In genomic region chr3:135289148-135289547, GRCm38 (mm10) we compare ENCODE assay signal across 27 mouse cellular contexts. TPM values are rescaled to one million over a fixed set of nuclear protein-coding genes. Genes with fewer than 3 reads are reported as not detected.
A peak's percentile ranks its signal among the peaks of the same experiment; 100 is the strongest.
DNase-seq lines count a peak whose midpoint lies in the region; ATAC-seq and TF ChIP-seq lines count a peak whose summit lies in the region.
"Had no signal": no experiment of that assay in that cellular context is flagged by ENCODE, and none has a peak within 500 bp of the region (broad histone marks: within the 10 kb centered on the region; RNA-seq: fewer than 3 reads in every experiment).

No protein-coding gene starts in this region.

- H3K4me1 ChIP-seq in forebrain, embryonic 11.5 days (replicated peaks; ENCODE audit: control insufficient read depth, insufficient read depth, low read length), result no peaks in the 10 kb centered on the region
- no peaks in the 10 kb centered on the region for H3K4me1 ChIP-seq in forebrain, embryonic 14.5 days (ENCODE audit: control insufficient read depth, insufficient read depth, low read length)
- 0 out of 2 replicates have a peak, but pooled peaks cover 4% of the 10 kb centered on the region for H3K4me1 ChIP-seq in liver, adult 2 months (ENCODE audit: control insufficient read depth, insufficient read depth, low read length)
- no peaks in the 10 kb centered on the region for H3K4me1 ChIP-seq in liver, embryonic 11.5 days (replicated peaks; ENCODE audit: control insufficient read depth, insufficient read depth, low read length)
- H3K4me1 ChIP-seq: forebrain, embryonic 13.5 days had no signal

- no peak overlapping the region for H3K4me3 ChIP-seq in forebrain, embryonic 11.5 days (ENCODE audit: low read depth, low read length)
- H3K4me3 ChIP-seq in forebrain, embryonic 14.5 days (ENCODE audit: low read depth, low read length), result no peak overlapping the region
- no peak overlapping the region for H3K4me3 ChIP-seq in liver, adult 2 months (ENCODE audit: insufficient read depth, low read depth, low read length)
- no peak overlapping the region for H3K4me3 ChIP-seq in liver, embryonic 11.5 days (ENCODE audit: low read depth, low read length)
- H3K4me3 ChIP-seq: embryonic facial prominence, embryonic 13.5 days; embryonic facial prominence, embryonic 15.5 days; erythroblast, embryonic 14.5 days; forebrain, embryonic 10.5 days; forebrain, embryonic 13.5 days had no signal

- in situ Hi-C loops in Patski (cut with MboI; ENCODE audit: low pct_unique_long_range_greater_than_20kb), result no loop called here

- H3K4me2 ChIP-seq in forebrain, embryonic 11.5 days (ENCODE audit: low read depth, low read length, severe bottlenecking), result no peak overlapping the region
- no peak overlapping the region for H3K4me2 ChIP-seq in forebrain, embryonic 14.5 days (ENCODE audit: low read length)
- no peak overlapping the region for H3K4me2 ChIP-seq in liver, embryonic 11.5 days
- H3K4me2 ChIP-seq: embryonic facial prominence, embryonic 13.5 days; embryonic facial prominence, embryonic 15.5 days; forebrain, embryonic 13.5 days had no signal

- POLR2A ChIA-PET in Patski (lab: Charles Lee), result interaction anchor here (0.7 to 1.4 kb wide), 2 partner anchors 31 to 305 kb away, joined by 3 to 4 read pairs; no protein-coding TSS in a partner anchor

- TF ChIP-seq CTCF in liver, adult 2 months (IDR thresholded peaks at IDR 0.05; ENCODE audit: low read depth, low read length), result no peak
- no peak for TF ChIP-seq CTCF in Patski (IDR thresholded peaks at IDR 0.05)

- no peaks in the 10 kb centered on the region for H3K36me3 ChIP-seq in forebrain, embryonic 11.5 days (ENCODE audit: control insufficient read depth, insufficient read depth, low read length)
- no peaks in the 10 kb centered on the region for H3K36me3 ChIP-seq in forebrain, embryonic 14.5 days (ENCODE audit: control insufficient read depth, insufficient read depth, low read length)
- H3K36me3 ChIP-seq in liver, adult 2 months (ENCODE audit: control insufficient read depth, insufficient read depth, low read length), result no peaks in the 10 kb centered on the region
- no peaks in the 10 kb centered on the region for H3K36me3 ChIP-seq in liver, embryonic 11.5 days (ENCODE audit: control insufficient read depth, insufficient read depth, low read length)
- H3K36me3 ChIP-seq: embryonic facial prominence, embryonic 13.5 days; embryonic facial prominence, embryonic 15.5 days; forebrain, embryonic 10.5 days; G1E had no signal

- no peak overlapping the region for H3K9ac ChIP-seq in forebrain, embryonic 11.5 days (ENCODE audit: low read length)
- H3K9ac ChIP-seq in forebrain, embryonic 14.5 days (ENCODE audit: low read length), result no peak overlapping the region
- no peak overlapping the region for H3K9ac ChIP-seq in liver, adult 2 months (ENCODE audit: low read depth, low read length)
- no peak overlapping the region for H3K9ac ChIP-seq in liver, embryonic 11.5 days (ENCODE audit: low read depth, low read length)
- H3K9ac ChIP-seq: embryonic facial prominence, embryonic 13.5 days; embryonic facial prominence, embryonic 15.5 days; forebrain, embryonic 13.5 days had no signal

- H3K27ac ChIP-seq in forebrain, embryonic 11.5 days (ENCODE audit: low read depth, low read length), result no peak overlapping the region
- no peak overlapping the region for H3K27ac ChIP-seq in forebrain, embryonic 14.5 days (ENCODE audit: low read depth, low read length)
- peak overlapping the region; percentile 54 for H3K27ac ChIP-seq in liver, adult 2 months (replicated peaks; ENCODE audit: insufficient read depth, low read depth, low read length)
- no peak overlapping the region for H3K27ac ChIP-seq in liver, embryonic 11.5 days (ENCODE audit: low read depth, low read length)
- H3K27ac ChIP-seq: embryonic facial prominence, embryonic 13.5 days; embryonic facial prominence, embryonic 15.5 days; forebrain, embryonic 10.5 days; forebrain, embryonic 13.5 days had no signal

- no peak for TF ChIP-seq POLR2A in liver, adult 2 months (IDR thresholded peaks at IDR 0.05; ENCODE audit: extremely low read depth, insufficient read depth, low read length)

- no peaks in the 10 kb centered on the region for H3K27me3 ChIP-seq in forebrain, embryonic 11.5 days (ENCODE audit: control insufficient read depth, insufficient read depth, low read length)
- H3K27me3 ChIP-seq in forebrain, embryonic 14.5 days (replicated peaks; ENCODE audit: control insufficient read depth, insufficient read depth, low read length), result no peaks in the 10 kb centered on the region
- H3K27me3 ChIP-seq in liver, adult 2 months (ENCODE audit: control insufficient read depth, insufficient read depth, low read length), result no peaks in the 10 kb centered on the region
- no peaks in the 10 kb centered on the region for H3K27me3 ChIP-seq in liver, embryonic 11.5 days (replicated peaks; ENCODE audit: control insufficient read depth, insufficient read depth, low read length)
- H3K27me3 ChIP-seq in Patski, result no peaks in the 10 kb centered on the region
- H3K27me3 ChIP-seq: CH12.LX; embryonic facial prominence, embryonic 15.5 days; forebrain, embryonic 13.5 days had no signal

- CTCF ChIA-PET in Patski (lab: Charles Lee), result interaction anchor here (0.9 to 2.4 kb wide), 8 partner anchors 9 to 439 kb away, joined by 3 to 12 read pairs (median 4); no protein-coding TSS in a partner anchor

- ATAC-seq in forebrain, embryonic 11.5 days (replicated peaks; ENCODE audit: low FRiP score), result no peak
- ATAC-seq in forebrain, embryonic 14.5 days, result no peak
- ATAC-seq in liver, embryonic 11.5 days (replicated peaks; ENCODE audit: low FRiP score), result no peak
- peak; percentile 42 for ATAC-seq in Patski
- ATAC-seq: activated CD4-positive, CD25-positive, alpha-beta regulatory T cell, adult 4 months; CD4-positive, CD25-positive, alpha-beta regulatory T cell, adult 4 months; forebrain, embryonic 16.5 days had no signal

- peak; percentile 20 for DNase-seq in forebrain, embryonic 11.5 days (ENCODE audit: low spot score)
- no peak for DNase-seq in forebrain, embryonic 14.5 days (ENCODE audit: low spot score)
- no peak for DNase-seq in liver, adult 2 months (ENCODE audit: extremely low read depth, low read depth, low spot score)
- DNase-seq in liver, embryonic 11.5 days (ENCODE audit: low spot score), result no peak
- no peak for DNase-seq in Patski (ENCODE audit: low read depth, low spot score)
- no peak for DNase-seq in MN1 (ENCODE audit: low spot score)
- no peak for DNase-seq in layer of hippocampus, postnatal 10 days (ENCODE audit: low spot score in 2 of 2)
- DNase-seq: adrenal gland, adult 8-10 months; adrenal gland, postnatal 14 days; adrenal gland, postnatal 36 days; cerebellum, adult 18-20 months; cerebellum, adult 8-10 months; cerebellum, adult 9-11 months; cerebellum, postnatal 14 days; cerebellum, postnatal 36 days; embryo, embryonic 11 days had no signal

- H3K79me2 ChIP-seq in liver, adult 2 months (ENCODE audit: control insufficient read depth, insufficient read depth, low read length), result no peaks in the 10 kb centered on the region

- H3K9me3 ChIP-seq in forebrain, embryonic 11.5 days (ENCODE audit: control insufficient read depth, low read length), result no peaks in the 10 kb centered on the region
- H3K9me3 ChIP-seq in forebrain, embryonic 14.5 days (replicated peaks; ENCODE audit: control insufficient read depth, low read length), result no peaks in the 10 kb centered on the region
- no peaks in the 10 kb centered on the region for H3K9me3 ChIP-seq in liver, embryonic 11.5 days (ENCODE audit: control insufficient read depth, low read length)
- H3K9me3 ChIP-seq: embryonic facial prominence, embryonic 13.5 days; embryonic facial prominence, embryonic 15.5 days; forebrain, embryonic 10.5 days; forebrain, embryonic 13.5 days; G1E had no signal

- 91% methylated on average over 1 of the region's 1 CpGs for WGBS in forebrain, embryonic 11.5 days
- WGBS in forebrain, embryonic 14.5 days, result 87% methylated on average over 1 of the region's 1 CpGs
- WGBS in liver, adult 2 months, result 94% methylated on average over 1 of the region's 1 CpGs
- WGBS in liver, embryonic 11.5 days, result 84% methylated on average over 1 of the region's 1 CpGs

RNA-seq across cellular contexts. Expression of gene Bdh2, which starts 8.1 kb away (rescaled TPM):
- 5.0 and 5.4 TPM in 2 replicates for polyA plus RNA-seq in forebrain, embryonic 11.5 days (2014; fragmentation: Nextera tagmentation; extraction: Ambion mirVana)
- polyA plus RNA-seq in forebrain, embryonic 14.5 days (2014; fragmentation: Nextera tagmentation; extraction: Ambion mirVana), result 3.8 and 4.9 TPM in 2 replicates
- 14.8 and 24.2 TPM in 2 replicates for total RNA-seq in liver, adult 2 months (2014; rRNA removed)
- polyA plus RNA-seq in liver, adult 2 months (2012; rRNA removed), result 15.2 and 15.9 TPM in 2 replicates
- 1.3 and 1.7 TPM in 2 replicates for polyA plus RNA-seq in liver, embryonic 11.5 days (2014; fragmentation: Nextera tagmentation; extraction: Ambion mirVana)
- polyA plus RNA-seq in Patski (2021), result 147 TPM
- 1 to 10 TPM; 2.6 to 3.2 TPM for total RNA-seq in layer of hippocampus, postnatal 10 days (2021)
- polyA plus RNA-seq: activated CD4-positive, CD25-positive, alpha-beta regulatory T cell, adult 4 months; CD4-positive, CD25-positive, alpha-beta regulatory T cell, adult 4 months; erythroblast, embryonic 14.5 days; G1E had no signal

RNA-seq across cellular contexts. Expression of gene Slc9b2, which starts 18.4 kb away (rescaled TPM):
- polyA plus RNA-seq in forebrain, embryonic 11.5 days (2014; fragmentation: Nextera tagmentation; extraction: Ambion mirVana), result 6.6 and 8.1 TPM in 2 replicates
- 0.79 and 1.5 TPM in 2 replicates for polyA plus RNA-seq in forebrain, embryonic 14.5 days (2014; fragmentation: Nextera tagmentation; extraction: Ambion mirVana)
- total RNA-seq in liver, adult 2 months (2014; rRNA removed), result 0.20 and 0.28 TPM in 2 replicates
- 0.11 TPM in 1 of 2 replicates, not detected in the other for polyA plus RNA-seq in liver, adult 2 months (2012; rRNA removed)
- 0.62 and 1.0 TPM in 2 replicates for polyA plus RNA-seq in liver, embryonic 11.5 days (2014; fragmentation: Nextera tagmentation; extraction: Ambion mirVana)
- polyA plus RNA-seq in Patski (2021), result not detected
- 1 to 10 TPM; 4.5 to 5.2 TPM for total RNA-seq in layer of hippocampus, postnatal 10 days (2021)
- total RNA-seq: G1E had no signal
- polyA plus RNA-seq: erythroblast, embryonic 14.5 days; G1E had no signal

RNA-seq across cellular contexts. Expression of gene Slc9b1, which starts 58.7 kb away (rescaled TPM):
- polyA plus RNA-seq in forebrain, embryonic 11.5 days (2014; fragmentation: Nextera tagmentation; extraction: Ambion mirVana), result 0.55 TPM in 1 of 2 replicates, not detected in the other
- polyA plus RNA-seq in forebrain, embryonic 14.5 days (2014; fragmentation: Nextera tagmentation; extraction: Ambion mirVana), result not detected in 2 replicates
- total RNA-seq in liver, adult 2 months (2014; rRNA removed), result 0.09 TPM in 1 of 2 replicates, not detected in the other
- not detected in 2 replicates for polyA plus RNA-seq in liver, adult 2 months (2012; rRNA removed)
- polyA plus RNA-seq in liver, embryonic 11.5 days (2014; fragmentation: Nextera tagmentation; extraction: Ambion mirVana), result 0.16 and 0.23 TPM in 2 replicates
- polyA plus RNA-seq in Patski (2021), result not detected
- total RNA-seq in layer of hippocampus, postnatal 10 days (2021), result 1 to 10 TPM in 1 of 2 experiments, under 1 TPM in 1; 0.57 to 1.2 TPM
- total RNA-seq: common myeloid progenitor, adult 5-6 weeks had no signal
- polyA plus RNA-seq: embryonic facial prominence, embryonic 15.5 days; erythroblast, embryonic 14.5 days; forebrain, embryonic 13.5 days; forebrain, embryonic 16.5 days had no signal
